Mouse (Mus musculus) neutrophil, adult 59 days (primary cell): ENCODE data around the gene Msh6. TPM values are rescaled to one million over a fixed set of nuclear protein-coding genes. Genes with fewer than 3 reads are reported as not detected.

ENCODE experiments used
- total RNA-seq, 2 experiments: library from RNA; stranded (reverse); gene quantifications; 1 replicate in 1 of 2; 2 replicates in 1 of 2; pipeline ENCODE4 v1.2.4; 2023

Gene Msh6
- total RNA-seq, result 10 to 100 TPM; 15.4 TPM

DNA sequence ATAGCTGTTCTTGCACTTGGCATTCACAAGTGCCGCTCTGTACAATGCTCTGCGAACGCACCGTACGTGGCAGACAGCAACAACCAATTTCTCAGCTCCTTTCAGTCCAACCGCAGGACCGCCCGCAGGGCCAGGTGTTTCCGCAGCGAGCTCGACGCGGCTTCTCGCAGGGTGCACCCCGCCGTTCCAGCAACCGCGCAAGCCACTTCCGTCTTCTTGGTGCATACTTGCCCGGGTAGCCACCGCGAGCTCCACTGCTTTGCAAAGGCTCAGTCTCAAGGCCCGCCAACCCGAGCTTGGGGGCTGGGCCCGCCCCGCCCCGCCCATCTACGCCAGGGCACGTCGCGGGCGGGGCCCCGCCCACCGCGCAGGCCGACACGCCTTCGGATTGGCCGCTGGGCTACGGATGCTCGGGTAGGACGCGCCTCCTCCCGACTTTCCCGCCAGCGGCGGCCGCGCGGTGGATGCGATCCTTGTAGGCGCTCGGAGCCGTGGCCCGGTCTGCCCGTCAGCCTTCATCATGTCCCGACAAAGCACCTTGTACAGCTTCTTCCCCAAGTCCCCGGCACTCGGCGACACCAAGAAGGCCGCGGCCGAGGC, at the start of gene Msh6:
Gene Msh6, plus strand, starts transcription at position 434 of the 600 bp plus-strand sequence.

Other genes starting within 250 kb of the Msh6 start
- gene Kcnk12, start 177.1 kb upstream of the Msh6 start, total RNA-seq, result 10 to 100 TPM; 12.0 to 12.4 TPM
- gene Rpl36-ps4, start 54.1 kb upstream of the Msh6 start, total RNA-seq, result not detected
- 10 to 100 TPM; 54.5 to 58.6 TPM for gene Fbxo11, start 90.2 kb downstream of the Msh6 start, total RNA-seq